Mouse (Mus musculus) embryonic stem cell, embryonic (primary cell): ENCODE data around the gene Tcirg1.

Experiments
- CTCF ChIA-PET, 4 experiments: fragments of 300-600 bp in 2 of 4; fragments of 350-600 bp in 2 of 4; sonication (Branson Sonifier 250); formaldehyde crosslinking; loops; one replicate each; lab custom pipeline; 2022; ENCODE audit warnings: inconsistent platforms in 2 of 4; lab: Charles Lee
- POLR2A ChIA-PET, 4 experiments: fragments of 300-600 bp in 2 of 4; fragments of 350-600 bp in 2 of 4; sonication (Branson Sonifier 250); formaldehyde crosslinking; loops; one replicate each; lab custom pipeline; 2022; ENCODE audit warnings: antibody characterized with exemption in 4 of 4, inconsistent platforms in 1 of 4; lab: Charles Lee

The Tcirg1 gene

GRCm38 (mm10) chr19:3906795-3907786 lies at the start of gene Tcirg1:
Gene Tcirg1, minus strand, starts transcription at chr19:3907133.
- ChIA-PET POLR2A (interaction anchor here (0.5 to 8.1 kb wide), 33 partner anchors 8 to 354 kb away, joined by 3 to 99 read pairs (median 3); partner anchors contain the start of genes Ndufv1 (in 2 of the 4), Acy3 (in 1 of the 4), Aip (in 1 of the 4) and Aldh3b1 (in 1 of the 4)), CTCF (interaction anchor here in 2 of 4 experiments (0.8 to 2.6 kb wide), 5 partner anchors 12 to 106 kb away, joined by 3 to 10 read pairs (median 6); partner anchors contain the start of gene Ndufv1 (in 1 of the 2))

- ChIA-PET CTCF (interaction anchor here (0.6 to 1.8 kb wide), 11 partner anchors 9 to 57 kb away, joined by 3 to 9 read pairs (median 4); partner anchors contain the start of genes Gm49405 (in 1 of the 4) and Nudt8 (in 1 of the 4)), POLR2A (interaction anchor here in 3 of 4 experiments (0.6 to 1.4 kb wide), 6 partner anchors 9 to 244 kb away, joined by 3 to 7 read pairs (median 4); partner anchors contain the start of genes Gm49405 (in 1 of the 3), Ndufs8 (in 1 of the 3) and Nudt8 (in 1 of the 3))
Measured at GRCm38 (mm10) chr19:3955804-3956203, 48.9 kb upstream of the Tcirg1 start.

GRCm38 (mm10) chr19:3955033-3955432 lies 48.1 kb upstream of the Tcirg1 start:
- CTCF ChIA-PET: interaction anchor here (0.6 to 1.8 kb wide), 10 partner anchors 8 to 384 kb away, joined by 3 to 12 read pairs (median 4); partner anchors contain the start of genes Gm49405 (in 1 of the 4), Nudt8 (in 1 of the 4) and Tbx10 (in 1 of the 4)
- POLR2A ChIA-PET: interaction anchor here in 3 of 4 experiments (0.6 to 1.4 kb wide), 6 partner anchors 12 to 1655 kb away, joined by 3 to 4 read pairs (median 4); partner anchors contain the start of genes Ndufs8 (in 1 of the 3) and Ndufv1 (in 1 of the 3)

GRCm38 (mm10) chr19:3952099-3952498 lies 45.2 kb upstream of the Tcirg1 start:
- CTCF ChIA-PET: interaction anchor here in 3 of 4 experiments (0.5 to 2.8 kb wide), 6 partner anchors 8 to 277 kb away, joined by 3 to 15 read pairs (median 6); partner anchors contain the start of gene Ndufv1 (in 1 of the 3)
- POLR2A ChIA-PET: interaction anchor here (0.6 to 1.4 kb wide), 10 partner anchors 19 to 1982 kb away, joined by 3 to 6 read pairs (median 3); partner anchors contain the start of gene Gstp2 (in 1 of the 4)

- CTCF ChIA-PET: interaction anchor here (0.5 to 2.8 kb wide), 11 partner anchors 8 to 277 kb away, joined by 3 to 15 read pairs (median 6); partner anchors contain the start of gene Ndufv1 (in 1 of the 4)
- POLR2A ChIA-PET: interaction anchor here (0.6 to 1.4 kb wide), 10 partner anchors 19 to 1983 kb away, joined by 3 to 6 read pairs (median 3); partner anchors contain the start of gene Gstp2 (in 1 of the 4)
Measured at GRCm38 (mm10) chr19:3951461-3951860, 44.5 kb upstream of the Tcirg1 start.

GRCm38 (mm10) chr19:3950331-3950730 lies 43.4 kb upstream of the Tcirg1 start:
- ChIA-PET POLR2A (interaction anchor here in 2 of 4 experiments (0.7 to 1.2 kb wide), 3 partner anchors 62 to 140 kb away, joined by 3 read pairs; partner anchors contain the start of gene Ndufv1 (in 1 of the 2)), CTCF (interaction anchor here in 3 of 4 experiments (0.9 to 2.8 kb wide), 9 partner anchors 10 to 97 kb away, joined by 3 to 11 read pairs (median 5); partner anchors contain the start of genes Gm49405 (in 1 of the 3), Gstp2 (in 1 of the 3) and Nudt8 (in 1 of the 3))

GRCm38 (mm10) chr19:3948546-3948945 lies 41.6 kb upstream of the Tcirg1 start:
- ChIA-PET CTCF (interaction anchor here in 3 of 4 experiments (0.6 to 3.8 kb wide), 5 partner anchors 8 to 64 kb away, joined by 3 to 42 read pairs (median 5); partner anchors contain the start of gene Ndufv1 (in 1 of the 3)), POLR2A (interaction anchor here in 3 of 4 experiments (0.7 to 1.6 kb wide), 8 partner anchors 11 to 107 kb away, joined by 3 to 4 read pairs (median 3); partner anchors contain the start of genes Acy3 (in 1 of the 3), Gm49405 (in 1 of the 3), Gstp2 (in 1 of the 3) and Nudt8 (in 1 of the 3))

- POLR2A ChIA-PET: interaction anchor here in 3 of 4 experiments (0.6 to 2.0 kb wide), 6 partner anchors 11 to 291 kb away, joined by 3 to 8 read pairs (median 4); partner anchors contain the start of genes Cdk2ap2 (in 1 of the 3), Gm49405 (in 1 of the 3) and Nudt8 (in 1 of the 3)
Measured at GRCm38 (mm10) chr19:3947813-3948212, 40.9 kb upstream of the Tcirg1 start.

GRCm38 (mm10) chr19:3946715-3947114 lies 39.8 kb upstream of the Tcirg1 start:
- ChIA-PET CTCF (interaction anchor here (0.5 to 3.8 kb wide), 79 partner anchors 9 to 309 kb away, joined by 3 to 42 read pairs (median 5); partner anchors contain the start of genes Gstp2 (in 4 of the 4), Ndufv1 (in 4 of the 4), Aldh3b1 (in 3 of the 4) and Gm49405 (in 3 of the 4)), POLR2A (interaction anchor here (0.6 to 2.5 kb wide), 37 partner anchors 9 to 208 kb away, joined by 3 to 19 read pairs (median 5); partner anchors contain the start of genes Acy3 (in 2 of the 4), Gm49405 (in 2 of the 4), Gstp2 (in 2 of the 4) and Ndufs8 (in 2 of the 4))

More at GRCm38 (mm10) chr19:3947813-3948212, 40.9 kb upstream of the Tcirg1 start:
- CTCF ChIA-PET: interaction anchor here (1.0 to 3.8 kb wide), 18 partner anchors 12 to 297 kb away, joined by 3 to 42 read pairs (median 9); partner anchors contain the start of genes Ndufv1 (in 3 of the 4), Aldh3b3 (in 2 of the 4), Gstp2 (in 2 of the 4) and Acy3 (in 1 of the 4)

- POLR2A ChIA-PET: interaction anchor here (0.6 to 2.5 kb wide), 40 partner anchors 9 to 209 kb away, joined by 3 to 19 read pairs (median 4); partner anchors contain the start of genes Acy3 (in 2 of the 4), Gm49405 (in 2 of the 4), Gstp2 (in 2 of the 4) and Ndufs8 (in 2 of the 4)
- CTCF ChIA-PET: interaction anchor here (0.5 to 3.8 kb wide), 77 partner anchors 10 to 310 kb away, joined by 3 to 42 read pairs (median 5); partner anchors contain the start of genes Gstp2 (in 4 of the 4), Ndufv1 (in 4 of the 4), Aldh3b1 (in 2 of the 4) and Aldh3b3 (in 2 of the 4)
Measured at GRCm38 (mm10) chr19:3945872-3946564, 39.1 kb upstream of the Tcirg1 start.

- ChIA-PET POLR2A (interaction anchor here in 3 of 4 experiments (0.5 to 3.3 kb wide), 28 partner anchors 8 to 313 kb away, joined by 3 to 18 read pairs (median 5); partner anchors contain the start of genes Acy3 (in 2 of the 3), Gstp2 (in 2 of the 3), Ndufs8 (in 2 of the 3) and Ndufv1 (in 2 of the 3)), CTCF (interaction anchor here (0.5 to 2.1 kb wide), 23 partner anchors 13 to 362 kb away, joined by 3 to 10 read pairs (median 4); partner anchors contain the start of genes Acy3 (in 1 of the 4), Aldh3b1 (in 1 of the 4), Gm49405 (in 1 of the 4) and Ndufs8 (in 1 of the 4))
Measured at GRCm38 (mm10) chr19:3942986-3943735, 36.2 kb upstream of the Tcirg1 start.

GRCm38 (mm10) chr19:3942315-3942714 lies 35.4 kb upstream of the Tcirg1 start:
- ChIA-PET POLR2A (interaction anchor here in 3 of 4 experiments (0.6 to 3.3 kb wide), 21 partner anchors 12 to 466 kb away, joined by 3 to 18 read pairs (median 8); partner anchors contain the start of genes Acy3 (in 2 of the 3), Ndufs8 (in 2 of the 3), Aldh3b1 (in 1 of the 3) and Cdk2ap2 (in 1 of the 3)), CTCF (interaction anchor here (0.5 to 2.1 kb wide), 19 partner anchors 9 to 361 kb away, joined by 3 to 10 read pairs (median 4); partner anchors contain the start of genes Acy3 (in 1 of the 4), Aldh3b1 (in 1 of the 4), Gm49405 (in 1 of the 4) and Ndufs8 (in 1 of the 4))

GRCm38 (mm10) chr19:3935896-3936850 lies 29.2 kb upstream of the Tcirg1 start:
- ChIA-PET POLR2A (interaction anchor here (0.5 to 3.0 kb wide), 29 partner anchors 7 to 557 kb away, joined by 3 to 21 read pairs (median 4); partner anchors contain the start of genes Gstp2 (in 2 of the 4), Ndufv1 (in 2 of the 4), Acy3 (in 1 of the 4) and Cdk2ap2 (in 1 of the 4)), CTCF (interaction anchor here (0.6 to 2.3 kb wide), 24 partner anchors 9 to 811 kb away, joined by 3 to 13 read pairs (median 4); partner anchors contain the start of genes Ankrd13d (in 1 of the 4), Gm49405 (in 1 of the 4), Gstp2 (in 1 of the 4) and Ndufv1 (in 1 of the 4))
